Mouse (Mus musculus) stomach, postnatal 0 days (tissue): ENCODE results near the gene Slc9a9.

ENCODE experiments used
- CTCF ChIP-seq: IDR thresholded peaks from 2 replicates; pipeline ENCODE4 v1.5.1; 2016; ENCODE audit warnings: antibody characterized with exemption, low read depth, mild to moderate bottlenecking, moderate library complexity
- EP300 ChIP-seq: optimal IDR thresholded peaks from 2 replicates; pipeline ENCODE3; 2016; ENCODE audit warnings: antibody characterized with exemption

DNA sequence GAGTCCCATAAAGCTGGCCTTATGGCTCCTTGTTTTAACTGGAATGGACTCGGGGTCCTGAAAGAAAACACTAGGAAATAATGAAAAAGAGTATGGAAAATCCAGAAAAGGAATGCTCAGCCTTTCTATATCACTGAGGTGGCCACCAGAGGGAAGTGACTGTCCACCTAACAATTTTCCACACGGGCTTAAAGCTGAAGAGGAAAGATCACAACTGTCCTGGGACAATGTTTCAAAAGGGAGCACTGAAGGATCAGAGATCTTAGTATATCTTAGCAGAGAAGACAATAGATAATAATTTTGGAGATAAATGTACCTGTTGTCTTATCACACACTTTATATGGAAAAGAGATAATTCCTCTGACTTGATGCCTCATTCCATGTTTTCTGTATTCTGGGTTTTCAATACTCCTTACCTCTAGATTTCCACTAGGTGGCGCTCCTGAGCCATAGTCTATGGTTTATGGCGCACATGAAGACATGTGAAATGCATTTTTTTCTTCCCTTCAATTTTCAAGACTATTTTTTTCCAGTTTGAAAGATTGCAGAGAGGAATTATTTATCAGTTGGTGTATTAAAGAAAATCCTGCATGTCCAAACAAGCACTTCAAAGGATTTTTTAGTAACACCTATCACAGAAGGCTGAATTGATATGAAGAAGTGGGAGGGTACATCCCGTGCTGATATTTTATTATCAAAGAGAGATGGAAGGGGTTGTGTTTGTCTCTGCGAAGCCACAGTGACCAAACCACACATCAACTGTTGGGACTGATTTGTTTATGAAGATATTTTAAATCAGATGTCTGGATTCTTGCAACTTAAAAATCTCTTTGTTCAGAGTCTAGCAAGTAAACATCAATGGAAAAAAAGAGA, 69.1 kb downstream of the Slc9a9 start:
- TF ChIP-seq EP300 = no peak
- TF ChIP-seq CTCF = peak; percentile 94
